Mouse (Mus musculus): ENCODE measurements around the gene Scgb3a1. TPM values are rescaled to one million over a fixed set of nuclear protein-coding genes. Genes with fewer than 3 reads are reported as not detected.

Scgb3a1 gene
- 3.4 and 19.7 TPM in 2 replicates for polyA plus RNA-seq (2012; rRNA removed)

DNA sequence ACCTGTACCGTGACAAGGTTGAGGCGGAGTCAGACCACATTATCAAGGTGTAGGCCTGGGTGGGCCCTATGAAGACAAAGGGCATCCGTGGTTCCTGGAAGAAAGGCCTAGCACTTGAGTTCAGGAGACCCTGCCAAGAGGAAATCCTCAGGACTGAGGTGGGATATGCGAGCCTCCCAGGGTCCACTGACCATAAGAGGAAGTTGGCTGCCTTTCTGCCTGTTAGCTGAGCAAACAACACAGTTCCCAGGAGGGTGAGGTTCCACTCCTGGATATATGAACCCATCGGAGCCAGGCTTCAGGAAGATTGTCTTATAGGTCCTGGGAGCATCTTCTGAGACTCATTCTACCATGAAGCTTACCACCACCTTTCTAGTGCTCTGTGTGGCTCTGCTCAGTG is at the start of gene Scgb3a1:
Gene Scgb3a1, plus strand, starts transcription at position 301 of the 400 bp plus-strand sequence.
- TF ChIP-seq CTCF (IDR thresholded peaks at IDR 0.05; ENCODE audit: extremely low read depth, insufficient read length, insufficient replicate concordance, low read depth, low read length) (no peak), POLR2A (IDR thresholded peaks at IDR 0.05; ENCODE audit: low read depth, low read length) (no peak)
- Histone ChIP-seq H3K27ac (ENCODE audit: insufficient read depth, low read depth, low read length) (no peak within 1 kb of the TSS), H3K4me3 (ENCODE audit: low read depth, low read length) (no peak within 1 kb of the TSS), H3K36me3 (ENCODE audit: control insufficient read depth, insufficient read depth, low read length) (no peaks in the 10 kb centered on the region), H3K4me1 (ENCODE audit: control insufficient read depth, insufficient read depth, insufficient read length, low read length) (peaks cover 6% of the 10 kb centered on the region; the same call in 1 of the 2 replicates), H3K27me3 (ENCODE audit: control insufficient read depth, insufficient read depth, low read length) (no peaks in the 10 kb centered on the region)
- WGBS: 36% methylated on average over 5 of the region's 5 CpGs

DNA sequence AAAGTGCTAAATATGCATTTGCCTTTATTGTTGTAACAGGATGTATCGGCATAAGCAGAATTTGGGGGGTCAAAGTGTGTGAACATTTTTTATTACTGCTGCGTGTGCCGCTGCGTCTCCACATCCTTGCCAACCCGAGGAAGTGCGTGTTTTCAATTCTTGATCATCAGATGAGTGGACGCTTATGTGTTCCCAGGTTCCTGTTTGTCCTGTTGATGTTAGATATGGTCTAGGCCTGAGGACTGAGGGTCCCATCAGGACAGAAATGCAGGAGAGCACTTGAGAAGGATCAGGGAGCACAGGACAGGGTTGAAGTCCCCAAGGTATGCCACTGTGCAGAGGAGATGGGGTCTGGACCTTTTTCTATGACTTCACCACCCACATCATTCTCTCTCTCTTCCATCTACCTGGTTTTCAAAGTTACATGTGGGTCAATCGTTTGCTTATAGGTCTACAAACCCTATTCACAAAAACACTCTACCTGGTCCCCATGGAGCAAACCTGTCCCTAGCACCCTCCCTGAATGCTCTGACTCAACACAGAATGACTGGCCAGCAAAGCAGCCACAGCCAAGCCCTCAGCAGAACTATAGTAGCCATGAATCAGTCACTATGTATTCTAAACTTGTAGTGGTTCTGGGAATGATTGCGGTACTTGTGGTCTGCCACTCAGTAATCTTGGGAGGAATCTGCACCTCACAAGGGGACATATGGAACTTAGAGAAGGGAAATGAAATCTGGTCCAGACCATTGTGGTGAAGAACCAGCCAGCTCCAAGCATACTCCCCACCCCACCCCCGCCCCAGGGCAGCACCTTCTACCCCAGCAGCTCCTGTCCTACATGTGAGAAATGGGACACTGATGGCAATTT is 47.3 kb upstream of the Scgb3a1 start:
- Histone ChIP-seq H3K27me3 (ENCODE audit: control insufficient read depth, insufficient read depth, low read length) (no peaks in the 10 kb centered on the region; the same call in 1 of the 2 replicates), H3K36me3 (ENCODE audit: control insufficient read depth, insufficient read depth, low read length) (no peaks in the 10 kb centered on the region), H3K4me1 (ENCODE audit: control insufficient read depth, insufficient read depth, insufficient read length, low read length) (no peaks in the 10 kb centered on the region), H3K27ac (ENCODE audit: insufficient read depth, low read depth, low read length) (no peak overlapping the region), H3K4me3 (ENCODE audit: low read depth, low read length) (no peak overlapping the region)
- WGBS: 81% methylated on average over 10 of the region's 10 CpGs
- no peak for TF ChIP-seq CTCF (IDR thresholded peaks at IDR 0.05; ENCODE audit: extremely low read depth, insufficient read length, insufficient replicate concordance, low read depth, low read length)
- no peak for TF ChIP-seq POLR2A (IDR thresholded peaks at IDR 0.05; ENCODE audit: low read depth, low read length)

- Histone ChIP-seq H3K27me3 (ENCODE audit: control insufficient read depth, insufficient read depth, low read length) (no peaks in the 10 kb centered on the region; the same call in 1 of the 2 replicates), H3K27ac (ENCODE audit: insufficient read depth, low read depth, low read length) (no peak overlapping the region), H3K4me3 (ENCODE audit: low read depth, low read length) (no peak overlapping the region), H3K36me3 (ENCODE audit: control insufficient read depth, insufficient read depth, low read length) (no peaks in the 10 kb centered on the region), H3K4me1 (ENCODE audit: control insufficient read depth, insufficient read depth, insufficient read length, low read length) (no peaks in the 10 kb centered on the region)
- TF ChIP-seq CTCF (IDR thresholded peaks at IDR 0.05; ENCODE audit: extremely low read depth, insufficient read length, insufficient replicate concordance, low read depth, low read length): no peak
- no peak for TF ChIP-seq POLR2A (IDR thresholded peaks at IDR 0.05; ENCODE audit: low read depth, low read length)
- WGBS: 73% methylated on average over 8 of the region's 8 CpGs
Observed at GRCm38 (mm10) chr11:49618476-49618875, 44.9 kb upstream of the Scgb3a1 start.

- Histone ChIP-seq H3K27ac (ENCODE audit: insufficient read depth, low read depth, low read length) (no peak overlapping the region), H3K27me3 (ENCODE audit: control insufficient read depth, insufficient read depth, low read length) (no peaks in the 10 kb centered on the region), H3K4me3 (ENCODE audit: low read depth, low read length) (no peak overlapping the region), H3K36me3 (ENCODE audit: control insufficient read depth, insufficient read depth, low read length) (no peaks in the 10 kb centered on the region), H3K4me1 (ENCODE audit: control insufficient read depth, insufficient read depth, insufficient read length, low read length) (no peaks in the 10 kb centered on the region)
- 82% methylated on average over 5 of the region's 5 CpGs for WGBS
- no peak for TF ChIP-seq POLR2A (IDR thresholded peaks at IDR 0.05; ENCODE audit: low read depth, low read length)
- no peak for TF ChIP-seq CTCF (IDR thresholded peaks at IDR 0.05; ENCODE audit: extremely low read depth, insufficient read length, insufficient replicate concordance, low read depth, low read length)
Observed at GRCm38 (mm10) chr11:49621953-49622352, 41.5 kb upstream of the Scgb3a1 start.

DNA sequence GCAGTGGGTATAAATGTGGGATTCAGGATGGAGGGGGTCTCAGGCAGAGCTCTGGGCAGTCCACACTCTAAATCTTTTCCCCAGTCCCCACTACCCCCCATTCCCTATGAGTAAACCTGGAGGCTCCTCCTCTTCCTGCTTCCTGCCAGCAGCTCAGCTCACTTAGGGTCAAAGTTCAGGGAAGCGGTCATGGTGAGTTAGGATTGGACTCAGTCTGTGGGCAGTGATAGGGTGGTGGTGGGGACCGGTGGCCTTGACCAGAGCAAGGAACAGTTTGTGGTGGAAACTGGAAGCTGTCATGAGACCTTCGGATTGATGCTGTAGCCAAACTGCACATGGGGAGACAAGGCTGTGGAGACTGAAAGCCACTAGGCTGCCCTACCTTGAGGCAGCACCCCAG is 39.3 kb upstream of the Scgb3a1 start:
- no peaks in the 10 kb centered on the region for H3K4me1 ChIP-seq (ENCODE audit: control insufficient read depth, insufficient read depth, insufficient read length, low read length)
- H3K27ac ChIP-seq (ENCODE audit: insufficient read depth, low read depth, low read length): no peak overlapping the region
- H3K4me3 ChIP-seq (ENCODE audit: low read depth, low read length): no peak overlapping the region
- no peaks in the 10 kb centered on the region for H3K36me3 ChIP-seq (ENCODE audit: control insufficient read depth, insufficient read depth, low read length)
- TF ChIP-seq POLR2A (IDR thresholded peaks at IDR 0.05; ENCODE audit: low read depth, low read length): no peak
- no peak for TF ChIP-seq CTCF (IDR thresholded peaks at IDR 0.05; ENCODE audit: extremely low read depth, insufficient read length, insufficient replicate concordance, low read depth, low read length)
- H3K27me3 ChIP-seq (ENCODE audit: control insufficient read depth, insufficient read depth, low read length): no peaks in the 10 kb centered on the region
- WGBS: 65% methylated on average over 3 of the region's 3 CpGs

- no peak for TF ChIP-seq CTCF (IDR thresholded peaks at IDR 0.05; ENCODE audit: extremely low read depth, insufficient read length, insufficient replicate concordance, low read depth, low read length)
- no peak for TF ChIP-seq POLR2A (IDR thresholded peaks at IDR 0.05; ENCODE audit: low read depth, low read length)
- Histone ChIP-seq H3K4me1 (ENCODE audit: control insufficient read depth, insufficient read depth, insufficient read length, low read length) (no peaks in the 10 kb centered on the region), H3K4me3 (ENCODE audit: low read depth, low read length) (no peak overlapping the region), H3K27me3 (ENCODE audit: control insufficient read depth, insufficient read depth, low read length) (no peaks in the 10 kb centered on the region), H3K36me3 (ENCODE audit: control insufficient read depth, insufficient read depth, low read length) (no peaks in the 10 kb centered on the region), H3K27ac (ENCODE audit: insufficient read depth, low read depth, low read length) (no peak overlapping the region)
- WGBS: 61% methylated on average over 15 of the region's 15 CpGs
Observed at GRCm38 (mm10) chr11:49625863-49626262, 37.5 kb upstream of the Scgb3a1 start.

DNA sequence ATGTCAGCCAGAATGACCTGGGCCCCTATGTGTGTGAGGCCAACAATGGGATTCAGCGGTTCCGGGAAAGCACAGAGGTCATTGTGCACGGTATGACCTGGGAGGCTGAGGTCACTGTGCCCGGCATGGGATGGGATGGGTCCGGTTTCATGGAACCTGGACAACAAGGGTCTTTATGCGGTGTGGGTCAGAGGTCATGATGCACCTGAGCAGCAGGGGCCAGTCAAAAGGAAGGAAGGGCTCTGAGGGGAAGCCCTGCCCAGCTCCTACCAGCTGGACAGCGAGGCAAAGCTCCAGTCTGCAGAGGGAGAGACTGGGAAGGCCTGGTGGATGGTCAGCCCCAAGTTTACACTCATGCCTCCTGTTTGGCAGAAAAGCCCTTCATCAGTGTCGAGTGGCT is 36.7 kb upstream of the Scgb3a1 start:
- no peak for TF ChIP-seq POLR2A (IDR thresholded peaks at IDR 0.05; ENCODE audit: low read depth, low read length)
- TF ChIP-seq CTCF (IDR thresholded peaks at IDR 0.05; ENCODE audit: extremely low read depth, insufficient read length, insufficient replicate concordance, low read depth, low read length): no peak
- WGBS: 73% methylated on average over 8 of the region's 8 CpGs

More for the DNA sequence above, 36.7 kb upstream of the Scgb3a1 start:
- no peaks in the 10 kb centered on the region for H3K36me3 ChIP-seq (ENCODE audit: control insufficient read depth, insufficient read depth, low read length)
- no peaks in the 10 kb centered on the region for H3K4me1 ChIP-seq (ENCODE audit: control insufficient read depth, insufficient read depth, insufficient read length, low read length)
- H3K4me3 ChIP-seq (ENCODE audit: low read depth, low read length): no peak overlapping the region
- no peak overlapping the region for H3K27ac ChIP-seq (ENCODE audit: insufficient read depth, low read depth, low read length)
- H3K27me3 ChIP-seq (ENCODE audit: control insufficient read depth, insufficient read depth, low read length): no peaks in the 10 kb centered on the region
